Mouse (Mus musculus): ENCODE results near the gene Fry.

The Fry gene

DNA sequence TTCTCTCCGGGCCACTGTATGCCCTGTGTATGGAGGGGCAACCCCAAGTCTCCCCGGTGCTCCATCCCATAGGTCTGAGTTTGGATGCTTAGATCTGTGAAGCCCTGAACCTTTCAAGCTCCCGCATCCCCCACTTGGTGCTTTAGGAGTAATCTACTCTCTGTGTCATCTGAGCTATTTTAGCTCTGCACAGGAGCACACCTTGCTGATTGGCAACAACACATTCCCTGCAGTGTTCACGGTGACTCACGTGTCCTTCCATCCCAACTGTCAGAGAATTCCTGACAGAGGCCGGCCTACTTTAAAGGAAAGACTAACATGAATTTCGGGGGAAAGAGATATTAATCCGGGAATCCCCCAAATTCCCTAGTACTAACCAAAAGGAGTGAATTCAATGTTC, 2.2 kb downstream of the Fry start:
- CTCF ChIA-PET: no interaction called here
- POLR2A ChIA-PET: no interaction called here

- ChIA-PET POLR2A (no interaction called here), CTCF (interaction anchor here in 1 of 4 experiments (0.7 kb wide), 1 partner anchor 40 kb away, joined by 4 read pairs; no protein-coding TSS in a partner anchor)
These were observed 3.6 kb downstream of the Fry start for GRCm38 (mm10) chr5:150122095-150122494.

DNA sequence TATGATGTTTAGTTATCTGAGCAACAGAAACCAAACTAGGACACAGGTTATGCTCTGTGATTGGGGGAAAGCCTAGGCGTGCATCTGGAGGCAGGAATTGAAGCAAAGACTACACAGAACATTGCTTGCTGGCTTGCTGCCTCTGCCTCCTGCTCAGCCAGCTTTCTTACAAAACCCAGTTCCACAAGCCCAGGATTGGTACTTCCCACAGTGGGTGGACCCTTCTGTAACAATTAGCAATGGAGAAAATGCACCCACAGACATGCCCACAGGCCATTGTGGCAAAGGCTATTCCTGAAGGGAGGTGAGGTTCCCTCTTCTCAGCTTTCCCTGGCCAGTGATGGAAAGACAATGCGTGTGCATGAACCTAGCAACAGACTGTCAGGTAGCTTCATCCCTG, 4.1 kb downstream of the Fry start:
- ChIA-PET POLR2A (no interaction called here), CTCF (no interaction called here)

DNA sequence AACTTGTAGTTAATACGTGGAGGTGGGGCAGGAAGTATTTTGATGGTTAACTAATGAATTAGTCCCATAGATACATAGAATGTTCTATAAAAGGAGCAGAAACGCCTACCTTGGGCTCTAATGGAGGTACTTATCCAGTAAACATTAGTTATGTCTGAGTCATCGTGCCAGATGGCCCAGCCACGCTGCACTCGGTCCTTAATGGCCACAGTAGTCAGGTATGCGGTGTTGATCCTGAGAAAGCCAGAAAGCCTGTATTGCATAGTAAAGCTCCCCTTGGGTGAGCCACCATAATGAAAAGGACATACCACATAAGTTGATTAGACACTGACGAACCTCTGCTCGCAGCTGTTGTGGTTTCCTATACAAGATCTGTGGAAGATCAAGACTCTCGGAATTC, 7.5 kb downstream of the Fry start:
- POLR2A ChIA-PET: no interaction called here
- CTCF ChIA-PET: no interaction called here

GRCm38 (mm10) chr5:150128432-150128831, 10.0 kb downstream of the Fry start:
- CTCF ChIA-PET: no interaction called here
- POLR2A ChIA-PET: interaction anchor here in 1 of 4 experiments (0.6 kb wide), 1 partner anchor 145 kb away, joined by 3 read pairs; no protein-coding TSS in a partner anchor

DNA sequence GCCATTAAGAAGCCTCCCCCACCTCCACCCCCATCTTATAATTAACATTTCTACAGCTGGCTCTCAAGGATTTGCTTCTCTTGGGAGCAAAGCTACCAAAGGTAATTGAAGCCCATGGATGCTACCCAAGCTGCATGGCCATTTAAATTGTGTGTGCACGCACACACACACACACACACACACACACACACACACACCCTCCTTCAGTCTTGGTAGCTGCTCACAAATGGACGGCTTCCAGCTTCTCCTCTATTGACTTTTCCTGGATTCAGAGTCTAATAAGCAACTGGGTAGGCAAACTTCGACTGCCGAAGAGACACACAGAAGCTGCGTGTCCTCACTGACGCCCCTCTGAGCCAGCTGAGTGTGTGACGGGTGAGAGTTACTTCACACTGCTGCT, 11.7 kb downstream of the Fry start:
- ChIA-PET CTCF (interaction anchor here in 2 of 4 experiments (0.6 to 1.1 kb wide), 3 partner anchors 12 to 31 kb away, joined by 3 to 9 read pairs (median 5); partner anchors contain the start of gene Fry (in 1 of the 2)), POLR2A (interaction anchor here in 1 of 4 experiments (0.8 to 1.3 kb wide), 3 partner anchors 7 to 307 kb away, joined by 3 read pairs; no protein-coding TSS in a partner anchor)

DNA sequence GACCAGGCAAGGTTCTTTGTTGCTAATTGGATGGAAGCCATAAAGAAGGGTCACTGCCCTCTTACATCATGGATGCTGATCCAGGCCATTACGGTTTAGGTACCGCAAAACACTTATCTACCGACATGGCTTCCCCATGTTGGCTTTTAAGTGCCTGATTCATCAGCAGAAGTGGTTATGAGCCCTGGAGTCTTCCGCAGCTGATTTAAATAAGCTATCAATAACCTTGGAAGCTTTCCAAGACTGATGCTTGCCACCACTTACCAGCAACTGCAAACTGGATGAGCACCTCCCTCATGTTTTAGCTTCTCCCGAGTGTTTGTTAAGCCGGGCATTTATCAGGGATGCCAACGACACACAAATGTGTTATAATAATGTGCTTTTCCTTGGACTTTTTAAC, 12.7 kb downstream of the Fry start:
- ChIA-PET CTCF (no interaction called here), POLR2A (interaction anchor here in 2 of 4 experiments (1.4 to 1.6 kb wide), 2 partner anchors 12 kb away, joined by 3 read pairs; no protein-coding TSS in a partner anchor)

- ChIA-PET CTCF (no interaction called here), POLR2A (no interaction called here)
These were observed 16.2 kb downstream of the Fry start for GRCm38 (mm10) chr5:150134651-150135050.

DNA sequence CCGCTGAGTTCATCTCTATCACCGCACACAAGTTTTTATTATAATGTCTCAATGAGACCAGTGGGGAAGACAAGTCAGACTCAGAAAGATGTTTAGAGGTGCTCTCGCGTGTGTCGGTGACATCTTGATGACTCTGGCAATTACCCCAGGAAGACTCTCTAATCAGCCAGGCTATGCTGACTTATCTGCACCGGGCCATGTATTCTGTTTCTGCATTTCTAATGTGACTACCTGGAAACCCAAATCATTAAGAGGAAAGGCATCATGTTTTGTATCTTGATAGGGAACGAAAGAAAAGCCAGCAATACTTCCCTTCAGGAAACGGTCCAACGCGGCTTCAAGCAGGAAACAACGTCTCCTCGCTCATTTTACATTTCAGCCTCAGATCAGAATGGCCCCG, 17.1 kb downstream of the Fry start:
- CTCF ChIA-PET: no interaction called here

DNA sequence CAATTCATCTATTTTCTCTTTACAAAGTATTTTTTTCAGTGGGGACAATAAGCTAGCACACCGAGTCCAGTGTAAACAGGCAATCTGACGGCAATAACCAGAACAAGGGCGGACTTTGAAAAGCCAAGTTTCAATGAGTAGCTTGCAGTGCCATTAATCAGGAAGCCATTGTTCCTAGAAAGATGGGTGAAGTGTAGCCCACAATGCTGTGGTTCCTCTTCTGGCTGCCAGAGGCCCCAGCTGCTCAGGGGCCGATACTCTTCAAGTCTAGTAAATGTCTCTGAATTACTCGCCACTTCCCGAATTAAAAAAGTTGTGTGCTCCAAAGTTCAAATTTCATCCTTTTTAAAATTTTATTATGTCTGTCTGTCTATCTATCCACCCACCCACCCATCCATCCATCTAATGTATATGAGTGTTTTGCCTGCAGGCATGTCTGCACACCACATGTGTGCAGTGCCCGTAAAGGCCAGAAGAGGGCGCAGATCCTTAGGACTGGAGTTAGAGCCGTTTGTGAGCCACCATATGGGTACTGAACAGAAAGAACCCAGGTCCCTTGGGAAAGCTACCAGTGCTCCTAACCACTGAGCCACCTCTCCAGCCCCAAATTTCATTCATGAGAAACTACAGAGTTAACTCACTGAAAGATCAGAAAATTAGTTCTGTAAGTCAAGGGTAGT, 19.5 kb downstream of the Fry start:
- ChIA-PET POLR2A (interaction anchor here in 1 of 4 experiments (1.0 to 1.1 kb wide), 3 partner anchors 9 to 19 kb away, joined by 3 read pairs; no protein-coding TSS in a partner anchor), CTCF (interaction anchor here in 3 of 4 experiments (0.5 to 1.8 kb wide), 11 partner anchors 11 to 823 kb away, joined by 3 to 6 read pairs (median 3); no protein-coding TSS in a partner anchor)

More for the DNA sequence above, 17.1 kb downstream of the Fry start:
- POLR2A ChIA-PET: no interaction called here

- POLR2A ChIA-PET: no interaction called here
- CTCF ChIA-PET: interaction anchor here in 2 of 4 experiments (0.5 to 0.9 kb wide), 3 partner anchors 8 to 28 kb away, joined by 3 to 5 read pairs (median 3); no protein-coding TSS in a partner anchor
These were observed 22.1 kb downstream of the Fry start for GRCm38 (mm10) chr5:150140513-150140912.

- POLR2A ChIA-PET: interaction anchor here in 1 of 4 experiments (1.1 kb wide), 1 partner anchor 10 kb away, joined by 3 read pairs; no protein-coding TSS in a partner anchor
- CTCF ChIA-PET: interaction anchor here in 3 of 4 experiments (0.7 to 1.5 kb wide), 3 partner anchors 15 to 23 kb away, joined by 3 to 5 read pairs (median 3); no protein-coding TSS in a partner anchor
These were observed 27.5 kb downstream of the Fry start for GRCm38 (mm10) chr5:150145967-150146366.

DNA sequence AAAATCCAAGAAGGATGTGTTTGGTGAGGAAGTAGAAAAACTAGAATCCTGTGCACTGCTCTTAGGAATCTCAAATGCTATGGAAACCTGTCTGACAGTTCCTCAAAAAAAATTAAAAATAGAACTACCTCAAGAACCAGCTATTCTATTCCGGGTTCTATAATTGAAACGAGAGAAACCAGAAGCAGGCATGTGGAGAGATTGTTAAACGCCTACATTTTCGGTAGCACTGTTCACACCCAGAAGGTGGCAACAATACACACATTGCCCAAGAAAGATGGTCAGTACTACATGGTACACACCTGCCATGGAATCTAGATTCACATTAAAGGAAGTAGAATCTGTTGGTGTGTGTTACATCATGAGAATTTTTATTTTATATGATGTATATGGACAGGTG, 28.2 kb downstream of the Fry start:
- POLR2A ChIA-PET: interaction anchor here in 1 of 4 experiments (1.1 kb wide), 1 partner anchor 9 kb away, joined by 3 read pairs; no protein-coding TSS in a partner anchor
- CTCF ChIA-PET: interaction anchor here in 2 of 4 experiments (0.7 to 1.3 kb wide), 2 partner anchors 22 kb away, joined by 3 read pairs; no protein-coding TSS in a partner anchor

DNA sequence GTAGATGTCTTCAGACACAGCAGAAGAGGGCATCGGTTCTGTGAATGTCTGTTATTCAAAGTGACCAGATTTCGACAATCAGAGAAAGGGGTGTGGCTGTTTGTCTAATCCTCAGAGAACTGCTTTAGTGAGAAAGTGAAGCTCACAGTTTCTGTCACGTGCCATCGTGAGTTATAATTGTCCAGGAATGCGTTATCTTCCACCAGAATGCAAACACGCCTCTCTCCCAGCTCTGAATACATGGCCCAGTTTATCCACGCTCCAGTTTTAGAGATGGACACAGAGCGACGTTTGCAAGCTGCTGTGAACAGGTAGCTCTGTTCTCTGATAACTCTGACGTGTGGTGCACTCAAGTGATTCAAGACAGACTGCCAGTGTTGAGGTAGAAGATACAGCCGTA, 31.3 kb downstream of the Fry start:
- POLR2A ChIA-PET: interaction anchor here in 2 of 4 experiments (0.6 to 1.1 kb wide), 3 partner anchors 16 to 167 kb away, joined by 3 read pairs; no protein-coding TSS in a partner anchor
- CTCF ChIA-PET: interaction anchor here in 2 of 4 experiments (0.5 to 1.4 kb wide), 5 partner anchors 11 to 773 kb away, joined by 3 to 4 read pairs (median 3); no protein-coding TSS in a partner anchor

GRCm38 (mm10) chr5:150150986-150151385, 32.5 kb downstream of the Fry start:
- CTCF ChIA-PET: interaction anchor here in 1 of 4 experiments (0.8 kb wide), 1 partner anchor 12 kb away, joined by 3 read pairs; no protein-coding TSS in a partner anchor
- POLR2A ChIA-PET: no interaction called here

GRCm38 (mm10) chr5:150152071-150152879, 33.8 kb downstream of the Fry start:
- POLR2A ChIA-PET: interaction anchor here in 2 of 4 experiments (0.5 to 1.3 kb wide), 4 partner anchors 9 to 688 kb away, joined by 3 to 4 read pairs (median 3); no protein-coding TSS in a partner anchor
- CTCF ChIA-PET: interaction anchor here (0.5 to 2.0 kb wide), 11 partner anchors 8 to 1194 kb away, joined by 3 to 18 read pairs (median 5); no protein-coding TSS in a partner anchor

GRCm38 (mm10) chr5:150152880-150153281, 34.4 kb downstream of the Fry start:
- CTCF ChIA-PET: interaction anchor here (0.6 to 2.0 kb wide), 8 partner anchors 8 to 1194 kb away, joined by 3 to 18 read pairs (median 6); no protein-coding TSS in a partner anchor
- POLR2A ChIA-PET: interaction anchor here in 2 of 4 experiments (0.6 to 1.3 kb wide), 3 partner anchors 10 to 253 kb away, joined by 3 to 4 read pairs (median 3); no protein-coding TSS in a partner anchor

- POLR2A ChIA-PET: interaction anchor here in 1 of 4 experiments (0.6 kb wide), 1 partner anchor 9 kb away, joined by 3 read pairs; no protein-coding TSS in a partner anchor
- CTCF ChIA-PET: interaction anchor here in 2 of 4 experiments (1.0 to 1.4 kb wide), 2 partner anchors 11 to 56 kb away, joined by 3 to 8 read pairs; no protein-coding TSS in a partner anchor
These were observed 36.9 kb downstream of the Fry start for GRCm38 (mm10) chr5:150155388-150155787.

All from embryonic stem cell, embryonic (primary cell).